11 mouse cellular contexts compared by ENCODE assay signal in the genomic region with DNA sequence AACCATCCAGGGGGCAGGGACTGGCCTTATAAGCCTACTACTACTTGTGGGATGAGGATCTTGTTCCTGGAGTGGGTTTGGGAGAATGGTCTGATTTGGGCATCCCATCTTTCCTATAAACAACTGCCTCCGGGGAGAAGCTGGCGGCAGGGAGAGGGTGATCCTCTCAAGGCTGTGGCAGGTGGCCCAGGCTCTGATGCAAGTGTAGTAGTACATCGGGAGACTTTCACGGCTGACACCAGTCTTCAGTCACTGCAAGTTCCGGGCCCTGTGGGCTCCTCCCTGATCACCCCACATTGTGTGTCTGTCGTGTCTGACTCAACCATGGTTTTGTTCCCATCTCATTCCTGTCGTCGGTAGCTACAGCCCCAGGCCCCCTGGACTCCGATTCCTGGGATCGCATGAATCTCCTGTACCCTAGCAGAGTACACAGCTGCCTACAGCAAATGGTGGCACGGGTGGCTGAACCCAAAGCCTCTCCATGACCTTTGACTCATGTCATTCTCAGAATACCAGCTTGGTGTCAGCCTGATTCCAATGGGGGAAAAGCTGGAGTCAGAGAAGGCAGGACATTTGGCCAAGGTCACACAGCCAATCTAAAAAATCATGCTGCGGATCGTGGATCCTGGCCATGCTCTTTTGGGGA. TPM values are rescaled to one million over a fixed set of nuclear protein-coding genes. Genes with fewer than 3 reads are reported as not detected.
DNase-seq lines count a peak whose midpoint lies in the region; ATAC-seq and TF ChIP-seq lines count a peak whose summit lies in the region.
"Had no signal": no experiment of that assay in that cellular context is flagged by ENCODE, and none has a peak within 500 bp of the region (broad histone marks: within the 10 kb centered on the region; RNA-seq: fewer than 3 reads in every experiment).

No protein-coding gene starts in this region.

- peak; percentile 90 for DNase-seq in gastrocnemius, adult 2 months
- no peak for DNase-seq in gastrocnemius, postnatal 14 days
- peak; percentile 29 for DNase-seq in kidney, adult 18-20 months
- no peak for DNase-seq in kidney, postnatal 4 days
- peak; percentile 78 for DNase-seq in adrenal gland, postnatal 25 days
- DNase-seq in layer of hippocampus, postnatal 25 days (ENCODE audit: extremely low spot score in 1 of 2, low spot score in 1 of 2): no peak
- no peak for DNase-seq in spleen, postnatal 10 days (ENCODE audit: low spot score in 2 of 2)
- DNase-seq: lung, postnatal 14 days; midbrain, embryonic 14.5 days; thymus, postnatal 25 days had no signal

- WGBS in liver, embryonic 12.5 days (ENCODE audit: insufficient replicate concordance): 78% methylated on average over 13 of the region's 13 CpGs

- ATAC-seq in liver, embryonic 12.5 days: no peak

- H3K9me3 ChIP-seq in liver, embryonic 12.5 days (replicated peaks): no peaks in the 10 kb centered on the region

- no peak for TF ChIP-seq CTCF in gastrocnemius, adult 2 months (IDR thresholded peaks at IDR 0.05)

- H3K4me1 ChIP-seq in liver, embryonic 12.5 days: peaks cover 76% of the 10 kb centered on the region

- intact Hi-C loops in gastrocnemius, adult 2 months (cut with DNase I): loop anchor here (1.0 kb wide), 1 partner anchor 10 kb away; no protein-coding TSS in a partner anchor
- intact Hi-C loops in gastrocnemius, postnatal 14 days (cut with DNase I; ENCODE audit: low total_unique reads): no loop called here

- peaks cover 39% of the 10 kb centered on the region for H3K36me3 ChIP-seq in liver, embryonic 12.5 days

- no peaks in the 10 kb centered on the region for H3K27me3 ChIP-seq in liver, embryonic 12.5 days (replicated peaks)

- no peak overlapping the region for H3K9ac ChIP-seq in liver, embryonic 12.5 days

- peak overlapping the region; percentile 96 for H3K27ac ChIP-seq in gastrocnemius, adult 2 months
- peak overlapping the region; percentile 8; the same call in 1 of the 2 replicates for H3K27ac ChIP-seq in liver, embryonic 12.5 days

- H3K4me2 ChIP-seq in liver, embryonic 12.5 days: no peak overlapping the region

- peak overlapping the region; percentile 19 for H3K4me3 ChIP-seq in gastrocnemius, adult 2 months
- no peak overlapping the region for H3K4me3 ChIP-seq in liver, embryonic 12.5 days

RNA-seq across cellular contexts. Expression of gene Zmiz1, which starts 49.2 kb away (rescaled TPM):
- total RNA-seq in gastrocnemius, adult 2 months (2021): 10 to 100 TPM; 27.4 to 34.5 TPM
- 10 to 100 TPM; 30.3 to 36.0 TPM for total RNA-seq in gastrocnemius, postnatal 14 days (2021)
- total RNA-seq in adrenal gland, postnatal 25 days (2021): 125 and 153 TPM in 2 replicates
- polyA plus RNA-seq in liver, embryonic 12.5 days (2016; fragmentation: Nextera tagmentation; extraction: Ambion mirVana): 9.1 and 10.2 TPM in 2 replicates
- total RNA-seq in layer of hippocampus, postnatal 25 days (2021): 100 to 1,000 TPM in 1 of 2 experiments, 10 to 100 TPM in 1; 82.5 to 105 TPM

Comparison
In these comparisons a context has a peak if more than half of its experiments do, and no peak if none do; other contexts are left out.
1. DNase-seq: peak in gastrocnemius, adult 2 months (single experiment), kidney, adult 18-20 months (single experiment) and adrenal gland, postnatal 25 days (single experiment); none in gastrocnemius, postnatal 14 days (single experiment), kidney, postnatal 4 days (0 of 2), layer of hippocampus, postnatal 25 days (0 of 2) and spleen, postnatal 10 days (0 of 2).